Mouse (Mus musculus): ENCODE data around the gene Fyb2. TPM values are rescaled to one million over a fixed set of nuclear protein-coding genes. Genes with fewer than 3 reads are reported as not detected.
"Not testable (repeated sequence)": the region's sequence is repeated elsewhere in the genome, so short reads cannot be mapped to it uniquely, and the experiment has no call there.

Gene Fyb2
- polyA plus RNA-seq, 1 experiment, result 0.92 TPM

- no peak for DNase-seq (ENCODE audit: extremely low spot score in 1 of 2, low spot score in 1 of 2)
Observed at GRCm38 (mm10) chr4:105004135-105004534, 90.9 kb downstream of the Fyb2 start.

- not testable (repeated sequence) for DNase-seq (ENCODE audit: extremely low spot score in 1 of 2, low spot score in 1 of 2)
Observed at GRCm38 (mm10) chr4:105004649-105005048, 91.4 kb downstream of the Fyb2 start.

- DNase-seq (ENCODE audit: extremely low spot score in 1 of 2, low spot score in 1 of 2), result no peak
Observed at GRCm38 (mm10) chr4:105007360-105008018, 94.2 kb downstream of the Fyb2 start.

GRCm38 (mm10) chr4:105013718-105014117 is 100.5 kb downstream of the Fyb2 start:
- DNase-seq (ENCODE audit: extremely low spot score in 1 of 2, low spot score in 1 of 2), result no peak

GRCm38 (mm10) chr4:105015496-105015895 is 102.2 kb downstream of the Fyb2 start:
- no peak for DNase-seq (ENCODE audit: extremely low spot score in 1 of 2, low spot score in 1 of 2)

- no peak for DNase-seq (ENCODE audit: extremely low spot score in 1 of 2, low spot score in 1 of 2)
Observed at GRCm38 (mm10) chr4:105016006-105016613, 102.9 kb downstream of the Fyb2 start.

GRCm38 (mm10) chr4:105027278-105027677 is 114.0 kb downstream of the Fyb2 start:
- peak in 1 of 2 experiments; percentile 30 for DNase-seq (ENCODE audit: extremely low spot score in 1 of 2, low spot score in 1 of 2)

- DNase-seq (ENCODE audit: extremely low spot score in 1 of 2, low spot score in 1 of 2), result no peak
Observed at GRCm38 (mm10) chr4:105031104-105031503, 117.8 kb downstream of the Fyb2 start.

- DNase-seq (ENCODE audit: extremely low spot score in 1 of 2, low spot score in 1 of 2), result no peak
Observed at GRCm38 (mm10) chr4:105033153-105033552, 119.9 kb downstream of the Fyb2 start.

GRCm38 (mm10) chr4:105034259-105034658 is 121.0 kb downstream of the Fyb2 start:
- DNase-seq (ENCODE audit: extremely low spot score in 1 of 2, low spot score in 1 of 2), result no peak

- no peak for DNase-seq (ENCODE audit: extremely low spot score in 1 of 2, low spot score in 1 of 2)
Observed at GRCm38 (mm10) chr4:105050041-105050440, 136.8 kb downstream of the Fyb2 start.

GRCm38 (mm10) chr4:105051291-105051690 is 138.0 kb downstream of the Fyb2 start:
- peak in 1 of 2 experiments; percentile 27 for DNase-seq (ENCODE audit: extremely low spot score in 1 of 2, low spot score in 1 of 2)

Other genes starting within 250 kb of the Fyb2 start
- 0.13 and 0.24 TPM in 2 replicates for gene C8b, start 147.1 kb upstream of the Fyb2 start, polyA plus RNA-seq (2012; rRNA removed)
- not detected in 2 replicates for gene Gm17662, start 56.1 kb upstream of the Fyb2 start, polyA plus RNA-seq (2012; rRNA removed)
- 0.06 TPM in 1 of 2 replicates, not detected in the other for gene C8a, start 37.1 kb upstream of the Fyb2 start, polyA plus RNA-seq (2012; rRNA removed)
- 9.6 and 11.5 TPM in 2 replicates for gene Prkaa2, start 196.4 kb downstream of the Fyb2 start, polyA plus RNA-seq (2012; rRNA removed)
- gene Plpp3, start 243.9 kb downstream of the Fyb2 start, polyA plus RNA-seq (2012; rRNA removed), result 200 and 237 TPM in 2 replicates

Measured in frontal cortex, adult 2 months (tissue).